Mouse (Mus musculus): ENCODE results near the gene Dynll2.

DNA sequence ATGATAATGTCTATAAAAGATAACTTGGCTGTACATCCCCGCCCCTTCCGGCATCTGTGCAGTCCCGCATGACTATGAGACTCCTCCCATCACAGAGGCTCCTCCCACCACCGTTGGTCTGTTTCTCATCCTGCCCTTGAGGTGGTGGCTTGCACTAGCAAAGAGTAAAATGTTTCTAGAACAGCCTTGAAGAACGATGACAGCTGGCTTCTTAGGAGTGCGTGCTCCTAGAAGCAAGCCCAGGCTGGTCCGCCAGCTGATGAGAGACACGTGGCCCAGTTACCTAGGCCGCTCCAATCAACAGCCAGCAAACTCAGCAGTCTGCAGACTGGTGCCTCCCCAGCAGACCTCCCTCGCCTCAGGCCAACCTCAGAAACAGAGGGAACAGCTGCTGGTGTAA lies 21.1 kb downstream of the Dynll2 start:
- TF ChIP-seq CTCF (IDR thresholded peaks at IDR 0.05; ENCODE audit: insufficient read depth, low read length) (no peak), POLR2A (IDR thresholded peaks at IDR 0.05; ENCODE audit: borderline replicate concordance, extremely low read depth, low read depth, low read length) (no peak)

Measured in lung, adult 2 months (tissue).